Mouse (Mus musculus) neural tube, embryonic 10.5 days (tissue): Measurements from ENCODE around the gene Tspoap1.

Experiments
- DNase-seq: peaks from one replicate; pipeline ENCODE4 v3.0.0-alpha.2; 2017; ENCODE audit warnings: low spot score; ENCODE audit errors: extremely low spot score

Tspoap1 gene

DNA sequence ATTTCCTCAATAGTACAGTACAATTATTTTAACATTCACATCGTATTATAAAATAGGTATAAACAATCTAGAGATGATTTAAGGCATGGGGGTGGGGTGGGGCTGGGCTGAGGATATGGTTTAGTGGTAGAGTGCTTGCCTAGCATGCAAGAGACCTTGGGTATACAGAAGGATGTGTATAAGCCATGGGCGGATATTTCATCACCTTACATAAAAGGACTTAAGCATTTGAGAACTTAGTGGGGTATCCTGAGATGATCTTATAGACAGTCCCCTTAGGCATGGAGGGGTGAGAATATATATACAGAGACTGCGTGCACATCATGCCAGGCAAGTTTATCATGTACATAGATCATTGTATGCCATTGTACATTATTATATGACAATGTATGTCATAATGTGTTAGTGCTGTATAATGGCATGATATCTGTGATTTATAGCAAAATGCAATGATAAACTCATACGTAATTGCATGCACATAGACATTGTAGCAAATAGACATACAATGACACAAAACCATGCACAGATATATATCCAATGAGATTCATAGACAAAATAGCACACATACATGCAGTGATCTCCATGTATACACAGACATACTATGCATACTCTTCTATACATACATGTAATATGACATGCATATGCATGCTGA is 1.3 kb upstream of the Tspoap1 start:
- DNase-seq = no peak

DNA sequence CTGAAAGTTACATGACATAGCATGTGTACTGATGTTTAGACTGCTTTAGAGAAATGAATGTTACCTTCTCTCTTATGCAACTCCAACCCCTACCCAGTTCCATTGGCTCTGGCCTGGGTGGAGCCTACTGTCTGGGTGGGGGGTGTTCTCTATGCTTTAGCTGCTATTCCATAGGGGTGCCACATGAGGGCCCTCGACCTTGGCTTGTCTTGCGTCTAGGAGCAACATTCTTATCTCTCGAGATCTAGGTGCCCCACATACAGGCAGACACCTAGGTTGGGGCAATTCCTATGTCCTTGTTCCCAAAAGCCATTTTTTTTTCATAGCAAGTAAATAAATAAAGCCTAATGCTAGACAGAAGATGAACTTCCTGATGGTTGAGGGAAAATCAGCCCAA is 734 bp upstream of the Tspoap1 start:
- DNase-seq = no peak

DNA sequence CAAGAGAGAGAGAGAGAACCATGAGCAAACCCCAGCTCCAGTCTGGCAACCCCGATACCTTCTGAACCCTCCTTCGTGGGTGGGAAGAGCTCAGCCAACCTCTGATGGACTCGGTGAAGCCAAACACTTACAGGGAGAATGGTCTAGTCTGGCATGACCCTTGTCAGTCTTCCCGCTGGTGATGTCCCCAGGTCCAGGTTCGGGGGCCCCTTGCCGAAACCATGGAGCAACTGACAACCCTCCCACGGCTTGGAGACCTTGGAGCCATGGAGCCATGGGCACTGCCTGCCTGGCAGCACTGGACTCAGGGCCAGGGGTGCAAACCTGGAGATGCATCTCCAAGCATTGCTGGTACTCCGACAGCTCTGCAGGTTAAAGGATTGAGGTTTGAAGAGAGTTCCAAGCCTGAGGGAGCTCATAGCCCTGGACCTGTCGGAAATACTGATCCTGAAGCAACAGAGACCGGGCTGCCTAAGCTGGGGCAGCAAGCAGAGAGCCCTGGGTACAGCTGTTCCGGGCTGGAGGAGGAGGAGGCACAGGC is 910 bp downstream of the Tspoap1 start:
- DNase-seq = no peak

DNA sequence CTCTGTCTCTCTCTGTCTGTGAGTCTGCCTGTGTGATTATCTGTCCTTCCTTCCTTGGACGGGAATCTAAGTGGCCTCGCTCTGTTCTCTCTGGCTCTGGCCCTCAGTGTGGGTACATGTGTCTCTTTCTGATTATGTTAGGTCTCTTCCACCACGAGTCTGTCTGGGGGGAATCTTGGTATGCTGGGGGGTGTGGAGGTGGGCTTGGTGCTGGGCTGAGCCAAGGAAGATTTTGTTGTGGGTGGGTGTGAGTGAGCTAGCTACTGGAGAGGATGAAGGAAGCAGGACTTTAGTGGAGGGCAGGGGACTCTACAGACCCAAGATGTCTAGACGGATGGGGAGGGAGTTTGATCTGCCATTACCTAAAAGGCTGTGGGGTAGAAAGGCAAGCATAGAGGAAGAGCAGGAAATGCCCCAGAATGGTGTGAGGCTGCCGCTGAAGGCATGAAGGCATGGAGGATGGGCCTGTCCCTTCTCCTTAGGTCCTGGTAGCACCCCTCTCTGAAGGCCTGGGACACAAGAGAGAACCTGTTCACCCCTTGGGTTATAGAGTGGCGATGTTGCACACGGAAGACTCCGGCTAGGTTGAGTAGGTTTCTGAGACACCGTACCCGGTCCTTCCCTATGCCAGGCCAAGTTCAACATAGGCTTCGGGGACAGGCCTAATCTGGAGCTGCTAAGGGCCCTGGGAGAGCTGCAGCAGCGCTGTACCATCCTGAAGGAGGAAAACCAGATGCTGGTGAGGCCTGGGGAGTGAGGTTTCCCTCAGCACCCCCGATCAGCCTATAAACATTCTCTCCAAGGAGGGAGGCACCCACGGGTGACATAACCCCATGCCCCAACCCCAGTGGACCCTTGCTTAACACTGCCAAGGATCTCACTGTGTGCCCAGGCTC is 1.7 kb downstream of the Tspoap1 start:
- no peak for DNase-seq

DNA sequence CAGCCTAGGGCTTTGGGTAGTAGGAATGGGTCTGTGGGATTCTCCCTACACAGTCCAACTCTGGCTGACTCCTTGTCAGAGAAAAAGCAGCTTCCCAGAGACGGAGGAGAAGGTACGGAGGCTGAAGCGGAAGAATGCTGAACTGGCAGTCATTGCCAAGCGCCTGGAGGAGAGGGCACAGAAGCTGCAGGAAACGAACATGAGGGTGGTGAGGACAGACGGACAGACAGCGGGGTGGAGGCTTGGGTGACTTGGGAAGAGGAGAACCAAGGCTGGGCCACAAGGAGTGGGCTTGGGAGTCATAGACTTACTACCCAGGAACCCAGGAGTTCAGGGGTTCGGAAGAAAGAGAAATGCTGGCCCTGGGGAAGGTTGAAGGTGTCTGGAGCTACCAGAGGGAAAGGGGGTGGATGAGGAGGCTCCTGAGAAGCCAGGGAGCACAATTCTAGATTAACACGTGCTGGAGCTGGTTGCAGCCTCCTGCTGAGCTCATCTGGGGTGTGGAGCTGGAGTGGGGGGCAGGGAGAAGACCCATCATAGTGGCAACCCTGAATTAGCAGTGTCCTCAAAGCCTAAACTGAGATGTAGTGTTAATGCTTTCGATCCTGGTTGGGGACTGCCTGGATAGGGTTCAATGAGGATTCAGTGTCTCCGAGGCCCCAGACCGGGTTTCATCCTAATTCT is 2.5 kb downstream of the Tspoap1 start:
- no peak for DNase-seq

DNA sequence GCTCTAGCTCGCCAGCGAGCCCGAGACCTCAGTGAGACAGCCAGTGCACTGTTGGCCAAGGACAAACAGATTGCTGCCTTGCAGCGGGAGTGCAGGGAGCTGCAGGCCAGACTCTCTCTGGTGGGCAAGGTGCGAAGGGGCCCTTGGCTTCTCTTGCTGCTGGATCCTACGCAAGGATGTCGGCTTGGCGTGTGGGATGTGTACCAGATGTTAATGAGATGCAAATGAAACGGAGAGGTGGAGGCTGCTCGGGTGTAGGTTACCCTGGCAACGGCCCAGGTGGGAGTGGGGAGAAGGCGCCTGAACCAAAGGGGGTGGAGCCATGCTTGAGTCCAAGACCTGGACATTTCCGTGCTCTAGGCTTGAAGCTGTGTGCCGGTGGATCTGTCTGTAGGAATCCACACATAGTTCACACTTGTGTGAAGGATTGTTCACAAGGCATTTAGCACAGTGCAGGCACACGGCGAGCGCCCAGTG is 3.2 kb downstream of the Tspoap1 start:
- peak; percentile 56 for DNase-seq

DNA sequence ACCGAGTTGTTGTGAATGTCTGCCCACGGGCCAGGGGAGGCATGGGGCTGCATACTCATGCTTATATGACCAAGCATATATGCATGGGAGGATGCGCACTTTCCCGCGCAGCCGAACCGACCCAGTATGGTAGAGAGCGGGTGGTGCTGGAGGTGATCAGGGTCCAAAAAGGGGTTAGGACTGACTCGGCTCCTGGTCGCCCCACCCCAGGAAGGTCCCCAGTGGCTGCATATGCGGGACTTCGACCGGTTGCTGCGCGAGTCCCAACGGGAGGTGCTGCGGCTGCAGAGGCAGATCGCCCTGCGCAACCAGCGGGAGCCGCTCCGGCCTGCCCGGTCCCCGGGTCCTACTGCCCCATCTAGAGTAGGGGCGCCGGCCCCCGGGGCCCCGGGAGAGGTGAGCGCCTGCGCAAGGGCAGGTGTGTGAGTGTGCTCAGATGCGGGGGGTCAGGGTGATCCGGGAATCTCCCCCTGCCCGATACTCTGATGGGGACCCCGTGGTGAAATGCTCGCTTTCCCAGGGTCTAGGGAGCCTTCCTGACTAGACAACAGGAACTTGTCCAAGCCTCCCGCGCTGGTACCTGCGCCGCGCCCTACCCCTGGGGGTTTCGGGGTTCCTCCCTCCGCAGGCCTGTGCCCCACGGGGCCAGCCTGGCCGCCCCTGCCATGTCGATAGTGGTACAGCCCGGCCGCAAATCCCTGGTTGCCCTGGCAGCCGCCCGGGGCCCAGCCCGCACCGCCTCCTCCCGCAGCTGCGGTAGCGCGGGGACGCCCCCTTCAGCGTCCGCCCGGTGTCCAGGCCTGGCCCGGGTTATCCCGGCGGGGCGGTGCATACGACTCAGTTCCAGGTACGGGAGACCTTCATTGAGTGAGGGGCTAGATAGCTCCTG is 3.9 kb downstream of the Tspoap1 start:
- DNase-seq = peak; percentile 52

DNA sequence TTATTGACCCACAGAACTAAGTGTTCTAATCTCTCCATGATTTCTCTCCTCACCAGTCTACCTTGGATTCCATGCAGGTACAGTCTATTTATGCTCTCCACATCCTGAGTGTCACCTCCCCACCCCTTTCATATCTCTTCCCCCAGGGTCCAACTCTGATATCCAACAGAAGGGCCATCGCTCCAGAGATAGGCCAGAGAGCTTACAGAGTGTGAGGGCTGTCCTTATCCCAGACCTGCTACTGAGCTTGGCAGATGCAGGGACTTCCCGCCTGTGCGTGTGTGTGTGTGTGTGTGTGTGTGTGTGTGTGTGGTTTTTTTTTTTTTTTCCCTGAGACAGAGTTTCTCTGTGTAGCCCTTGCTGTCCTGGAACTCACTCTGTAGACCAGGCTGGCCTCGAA is 8.4 kb downstream of the Tspoap1 start:
- DNase-seq = no peak

DNA sequence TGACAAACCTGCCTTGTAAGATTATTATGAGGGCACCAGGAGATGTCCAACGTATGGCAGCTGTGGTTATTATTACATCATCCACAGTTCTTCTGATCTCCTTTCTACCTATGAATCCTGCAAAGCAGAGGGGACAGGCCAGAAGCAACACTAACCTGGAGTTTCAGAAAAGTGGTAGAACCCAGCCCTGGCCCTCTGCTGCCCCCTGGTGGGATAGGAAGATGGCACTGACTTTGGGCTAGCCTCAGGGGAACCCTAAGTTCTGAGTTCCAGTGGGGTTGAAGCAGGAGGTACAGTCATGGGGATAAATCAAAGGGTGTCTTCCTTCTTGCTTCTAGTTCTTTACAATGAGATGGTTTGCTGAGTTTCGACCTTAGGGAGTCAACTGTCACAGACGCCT is 10.6 kb downstream of the Tspoap1 start:
- peak; percentile 65 for DNase-seq

DNA sequence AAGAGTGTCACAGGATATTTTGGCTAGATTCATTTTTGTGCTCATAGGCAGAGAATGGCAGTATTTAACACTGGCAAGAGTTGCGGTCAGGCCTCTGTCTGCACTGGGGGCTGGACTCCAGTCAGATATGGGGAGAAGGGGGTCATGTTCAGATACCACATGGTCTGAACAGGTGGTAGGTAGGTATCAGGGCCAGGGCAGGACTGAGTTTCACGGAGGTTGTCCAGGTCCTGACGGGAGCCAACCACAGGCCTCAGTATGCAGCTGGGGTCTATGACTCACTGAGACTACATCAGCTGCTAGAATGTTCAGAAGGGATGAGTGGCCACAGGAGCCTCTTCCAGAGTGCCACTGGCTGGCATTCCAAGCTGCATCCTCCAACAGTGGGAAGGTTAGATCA is 12.0 kb downstream of the Tspoap1 start:
- DNase-seq = no peak

DNA sequence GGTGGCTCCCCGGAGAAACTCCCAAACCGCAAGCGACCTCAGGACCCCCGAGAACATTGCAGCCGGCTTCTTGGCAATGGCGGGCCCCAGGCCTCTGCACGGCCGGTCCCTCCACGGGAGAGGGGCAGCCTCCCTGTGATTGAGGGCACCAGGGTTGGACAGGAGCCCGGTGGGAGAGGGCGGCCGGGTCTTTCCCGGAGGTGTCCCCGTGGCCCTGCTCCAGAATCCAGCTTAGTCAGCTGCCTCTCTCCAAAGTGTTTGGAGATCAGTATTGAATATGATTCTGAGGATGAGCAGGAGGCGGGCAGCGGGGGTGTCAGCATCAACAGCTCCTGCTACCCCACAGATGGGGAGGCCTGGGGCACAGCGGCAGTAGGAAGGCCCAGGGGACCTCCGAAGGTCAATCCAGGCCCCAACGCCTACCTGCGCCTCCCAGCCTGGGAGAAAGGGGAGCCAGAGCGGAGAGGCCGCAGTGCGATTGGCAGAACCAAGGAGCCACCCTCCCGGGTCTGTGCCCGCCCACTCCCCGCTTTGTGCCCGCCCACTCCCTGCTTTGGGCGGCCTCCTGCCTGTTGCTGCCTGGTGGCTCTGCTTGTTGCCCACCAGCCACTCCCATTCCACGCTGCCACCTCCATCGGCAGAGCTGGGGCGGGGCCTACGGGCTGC is 17.9 kb downstream of the Tspoap1 start:
- peak; percentile 72 for DNase-seq

DNA sequence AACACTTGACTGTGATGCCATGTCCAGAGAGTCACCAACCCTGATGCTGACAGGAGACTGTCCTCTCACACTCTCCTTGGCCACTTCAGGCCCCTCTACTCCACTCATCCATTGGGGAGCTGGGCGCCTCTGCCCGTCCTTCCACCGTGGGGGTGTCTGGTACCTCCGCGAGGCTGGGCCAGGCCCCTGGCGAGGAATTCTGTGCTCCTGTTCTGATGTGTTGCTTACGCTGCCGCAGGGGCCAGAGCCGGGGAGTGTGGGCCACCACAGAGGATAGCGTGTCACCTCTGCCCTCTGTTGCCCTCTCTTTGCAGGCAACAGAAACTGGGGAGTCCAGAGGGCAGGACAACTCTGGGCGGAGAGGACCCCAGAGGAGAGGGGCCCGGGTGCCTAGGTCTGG is 18.6 kb downstream of the Tspoap1 start:
- DNase-seq = no peak

DNA sequence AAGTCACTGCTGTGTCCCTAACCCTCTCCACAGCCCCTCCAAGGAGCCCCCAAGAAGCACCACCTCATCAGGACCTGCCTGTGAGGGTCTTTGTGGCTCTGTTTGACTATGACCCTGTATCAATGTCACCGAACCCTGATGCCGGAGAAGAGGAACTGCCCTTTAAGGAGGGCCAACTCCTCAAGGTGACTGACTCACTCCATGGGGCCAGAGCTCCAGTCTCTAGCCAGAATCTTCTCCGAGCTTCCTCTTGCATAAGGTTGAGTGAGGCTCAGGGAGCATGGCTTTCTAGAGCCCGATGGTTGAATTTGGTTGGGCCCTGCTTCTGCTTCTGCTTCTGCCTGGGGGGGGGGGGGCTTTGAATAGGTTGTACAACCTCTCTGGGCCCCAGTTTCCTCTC is 19.1 kb downstream of the Tspoap1 start:
- DNase-seq = no peak

DNA sequence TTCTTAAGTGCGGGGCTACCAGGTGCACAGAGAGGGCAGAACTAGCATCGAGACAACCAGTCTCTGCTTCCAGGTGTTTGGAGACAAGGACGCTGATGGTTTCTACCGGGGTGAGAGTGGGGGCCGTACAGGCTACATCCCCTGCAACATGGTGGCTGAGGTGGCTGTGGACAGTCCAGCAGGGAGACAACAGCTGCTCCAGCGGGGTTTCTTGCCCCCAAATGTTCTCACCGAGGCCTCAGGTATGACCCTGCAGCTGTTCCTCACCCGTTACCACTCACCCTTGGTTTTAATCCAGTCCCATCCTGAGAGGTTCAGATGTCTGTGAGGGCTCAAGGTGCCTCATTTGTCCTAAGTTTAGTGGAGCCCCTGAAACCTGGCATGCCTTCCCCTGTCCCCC is 19.8 kb downstream of the Tspoap1 start:
- no peak for DNase-seq

DNA sequence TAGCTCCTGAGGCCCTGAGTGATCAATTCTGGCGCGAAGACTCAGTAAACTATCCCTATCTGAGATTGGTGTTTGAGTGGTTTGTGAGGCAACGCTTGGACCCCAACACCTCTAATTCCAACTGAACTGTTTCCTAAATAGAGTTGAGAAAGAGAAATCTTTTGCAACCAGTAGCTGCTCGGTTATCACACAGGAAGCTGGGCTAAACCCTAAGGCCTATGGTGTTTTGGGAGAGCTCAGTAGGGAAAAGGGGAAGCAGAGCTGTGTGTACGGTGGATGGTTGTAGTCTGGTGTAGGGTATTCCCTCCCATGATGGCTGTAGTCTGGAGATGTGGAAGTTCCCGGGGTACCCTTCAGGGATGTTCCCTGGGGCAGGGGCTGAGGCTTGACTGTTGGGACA is 29.7 kb downstream of the Tspoap1 start:
- DNase-seq = no peak

DNA sequence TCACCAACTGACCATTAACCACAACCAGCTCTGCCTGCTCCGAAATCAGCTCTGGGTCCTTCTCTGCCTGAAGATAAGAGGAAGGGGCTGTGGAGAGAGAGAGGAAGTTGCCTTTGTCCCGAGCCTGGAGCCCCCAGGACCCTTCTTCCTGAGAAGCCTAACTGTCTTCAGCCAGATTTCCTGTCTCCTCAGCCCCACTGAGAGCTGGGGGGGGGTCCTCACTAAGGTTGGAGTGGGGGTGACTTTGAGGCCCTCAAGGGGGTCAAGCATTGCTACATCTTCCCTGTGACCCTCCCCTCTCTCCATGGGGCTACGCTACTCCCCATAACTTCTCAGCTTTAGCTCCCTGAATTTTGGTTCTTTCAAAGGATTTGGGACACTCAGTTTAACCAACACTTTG is 33.1 kb downstream of the Tspoap1 start, which contains the start of gene Mpo:
TSS of gene Mpo (plus strand) at position 122 of the 400 bp plus-strand sequence.
- no peak for DNase-seq

DNA sequence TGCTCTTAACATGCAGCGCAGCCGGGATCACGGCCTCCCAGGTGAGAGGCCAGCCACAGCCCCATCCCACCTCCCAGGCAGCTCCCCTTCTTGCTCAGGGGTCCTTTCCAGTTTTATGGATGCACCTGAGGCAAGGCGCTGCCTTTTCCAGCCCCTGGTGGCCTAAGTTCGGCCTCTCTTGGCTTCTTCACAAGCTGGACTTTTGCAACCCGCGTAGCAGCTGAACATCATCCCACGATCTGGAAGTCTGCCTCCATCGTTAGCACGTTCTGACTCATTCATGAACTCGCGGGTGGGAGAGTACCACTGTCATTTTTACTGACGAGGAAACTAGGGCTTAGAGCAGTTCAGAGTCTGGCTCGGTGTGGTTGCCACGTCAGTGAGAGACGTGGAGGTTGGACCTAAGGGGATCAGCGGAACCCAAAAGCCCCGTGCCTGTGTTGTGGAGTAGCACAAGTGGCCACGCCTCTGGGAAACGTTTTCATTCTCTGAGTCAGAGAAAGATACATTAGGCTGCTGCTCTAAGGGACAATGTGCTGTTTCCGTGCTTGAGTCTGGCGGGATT is 41.5 kb downstream of the Tspoap1 start:
- DNase-seq = no peak

DNA sequence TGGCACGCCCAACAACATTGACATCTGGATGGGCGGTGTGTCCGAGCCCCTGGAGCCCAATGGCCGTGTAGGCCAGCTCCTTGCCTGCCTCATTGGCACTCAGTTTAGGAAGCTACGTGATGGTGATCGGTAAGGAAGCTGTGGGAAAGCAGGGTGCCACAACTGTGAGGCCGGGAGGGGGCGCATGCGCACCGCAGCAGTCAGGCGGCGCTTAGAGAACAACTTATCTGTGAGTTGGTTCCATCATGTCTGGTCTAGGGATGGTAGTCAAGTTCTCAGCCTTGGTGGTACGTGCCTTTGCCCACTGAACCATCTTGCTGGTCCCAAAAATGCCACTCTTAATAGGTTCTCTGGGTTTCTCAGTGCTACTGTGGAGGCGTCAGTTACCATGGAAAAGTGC is 42.3 kb downstream of the Tspoap1 start:
- peak; percentile 30 for DNase-seq

DNA sequence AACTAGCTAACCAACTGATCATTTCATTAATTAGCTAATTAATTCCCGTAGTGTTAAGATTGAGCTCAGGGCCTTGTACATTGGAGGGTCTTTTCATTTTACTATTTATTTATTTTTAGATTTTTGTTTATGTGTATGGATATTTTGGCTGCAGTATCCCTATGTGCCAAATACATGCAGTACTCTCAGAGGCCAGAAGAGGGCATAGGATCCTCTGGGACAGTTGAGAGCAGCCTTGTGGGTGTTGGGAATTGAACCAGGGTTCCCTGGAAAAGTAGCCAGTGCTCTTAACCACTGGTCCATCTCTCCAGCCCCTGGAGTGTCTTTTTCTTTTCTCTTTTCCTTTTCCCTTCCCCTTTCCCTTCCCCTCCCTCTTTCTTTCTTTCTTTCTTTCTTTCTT is 45.1 kb downstream of the Tspoap1 start:
- no peak for DNase-seq

DNA sequence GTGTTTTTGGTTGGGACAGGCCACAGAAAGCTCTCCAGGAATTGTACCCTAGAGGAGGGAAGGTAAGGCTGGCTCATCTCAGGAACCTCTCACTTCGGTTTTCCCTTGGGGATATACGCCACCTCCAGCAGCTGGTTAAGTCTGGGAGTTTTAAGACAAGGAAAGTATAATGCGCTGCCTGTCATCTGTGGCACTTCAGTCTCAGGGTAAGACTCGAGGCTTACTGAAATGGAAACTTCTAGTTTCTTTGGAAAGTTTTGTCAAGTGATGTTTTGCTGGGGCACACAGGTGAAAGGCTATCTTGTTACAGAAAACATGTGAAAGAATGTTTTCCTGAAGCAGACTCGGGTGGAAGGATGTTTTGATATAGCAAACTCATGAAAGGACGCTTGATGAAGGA is 47.1 kb downstream of the Tspoap1 start:
- no peak for DNase-seq
